Mouse (Mus musculus) embryonic stem cell, embryonic (primary cell): ENCODE data around the gene Lsm12.

Experiments used
- CTCF ChIA-PET, 4 experiments: fragments of 300-600 bp in 2 of 4; fragments of 350-600 bp in 2 of 4; sonication (Branson Sonifier 250); formaldehyde crosslinking; loops; one replicate each; lab custom pipeline; 2022; ENCODE audit warnings: inconsistent platforms in 2 of 4; lab: Charles Lee
- POLR2A ChIA-PET, 4 experiments: fragments of 300-600 bp in 2 of 4; fragments of 350-600 bp in 2 of 4; sonication (Branson Sonifier 250); formaldehyde crosslinking; loops; one replicate each; lab custom pipeline; 2022; ENCODE audit warnings: antibody characterized with exemption in 4 of 4, inconsistent platforms in 1 of 4; lab: Charles Lee

Gene Lsm12

DNA sequence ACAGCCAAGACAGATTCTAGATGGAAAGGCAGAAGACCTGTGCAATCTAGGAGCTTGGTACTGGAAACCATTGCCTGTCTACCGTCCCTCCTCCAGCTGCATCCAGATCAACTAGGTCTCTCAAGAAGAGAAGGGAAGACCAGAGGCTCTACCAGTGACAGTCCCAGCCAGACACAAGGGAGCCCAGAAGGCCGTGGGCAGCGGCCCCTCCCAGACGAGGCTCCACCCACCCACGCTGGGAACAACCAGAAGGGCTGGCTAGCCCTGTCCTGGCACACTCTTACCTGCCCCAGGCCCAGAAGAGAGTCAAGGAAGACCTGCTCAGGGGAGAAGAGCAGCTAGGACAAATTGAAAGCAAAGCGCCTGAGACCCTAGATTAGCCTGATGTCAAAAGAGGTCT, 35.4 kb upstream of the Lsm12 start:
- ChIA-PET POLR2A (interaction anchor here in 3 of 4 experiments (0.5 to 5.4 kb wide), 6 partner anchors 8 to 188 kb away, joined by 3 to 22 read pairs (median 4); partner anchors contain the start of gene Hdac5 (in 2 of the 3)), CTCF (interaction anchor here in 1 of 4 experiments (0.6 to 3.5 kb wide), 3 partner anchors 10 to 223 kb away, joined by 4 to 8 read pairs (median 4); partner anchors contain the start of gene Hdac5)

DNA sequence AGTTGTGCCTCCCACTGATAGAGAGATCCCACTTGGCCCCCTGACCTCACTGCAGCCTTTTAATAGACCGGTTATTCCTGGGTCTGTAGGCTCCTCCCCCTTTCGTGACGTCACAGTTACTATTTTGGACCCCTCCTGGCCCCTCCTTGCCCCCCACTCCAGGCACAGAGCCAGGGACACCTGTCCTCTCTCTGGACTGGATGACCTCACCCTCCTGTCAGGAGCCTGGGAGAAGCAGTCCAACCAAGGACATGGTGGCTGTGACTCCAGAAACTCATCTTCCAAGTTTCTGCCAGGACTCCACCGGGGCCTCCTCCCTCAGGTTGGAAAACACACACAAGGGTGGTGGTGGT, 34.9 kb upstream of the Lsm12 start:
- CTCF ChIA-PET: interaction anchor here in 2 of 4 experiments (0.6 to 3.5 kb wide), 3 partner anchors 10 to 27 kb away, joined by 3 to 8 read pairs (median 4); partner anchors contain the start of gene Hdac5 (in 1 of the 2)

DNA sequence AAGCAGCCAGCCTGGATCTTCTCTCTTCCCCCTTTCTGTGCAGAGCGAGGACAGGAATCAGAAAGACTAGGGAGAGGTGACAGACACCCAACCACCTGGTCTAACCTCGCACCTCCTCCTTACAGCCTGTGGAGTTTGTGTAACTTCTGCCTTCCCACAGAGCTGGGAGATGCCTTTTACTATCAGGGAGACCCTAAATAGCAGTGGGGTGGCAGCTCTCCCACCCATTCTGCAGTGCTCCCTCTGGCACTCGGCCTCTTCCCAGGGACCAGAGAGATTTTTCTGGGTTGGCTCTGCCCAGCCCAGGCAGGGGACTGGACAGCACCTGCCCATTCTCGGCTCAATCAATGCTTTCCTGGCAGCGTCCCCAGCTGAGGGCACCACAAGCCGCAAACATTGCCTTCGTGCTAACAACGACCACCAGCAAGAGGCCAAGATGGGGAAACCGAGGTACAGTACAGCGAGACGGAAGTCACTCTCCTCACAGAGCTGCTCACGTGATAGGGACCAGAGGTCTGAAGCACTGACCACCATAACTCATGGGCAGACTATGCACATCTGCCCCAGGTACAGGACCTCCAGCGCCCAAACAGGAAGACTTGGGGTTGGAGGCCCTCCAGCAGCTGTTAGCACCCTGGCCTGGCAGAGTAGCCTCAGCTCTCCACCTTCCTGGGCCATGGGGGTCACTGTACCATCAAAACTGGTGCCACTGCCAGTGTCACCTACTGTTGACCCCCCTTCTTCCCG, 34.3 kb upstream of the Lsm12 start:
- ChIA-PET POLR2A (interaction anchor here in 3 of 4 experiments (0.6 to 5.4 kb wide), 13 partner anchors 9 to 1460 kb away, joined by 3 to 42 read pairs (median 3); partner anchors contain the start of genes Hdac5 (in 2 of the 3), BC030867 (in 1 of the 3), G6pc3 (in 1 of the 3) and Kcnh4 (in 1 of the 3)), CTCF (interaction anchor here in 3 of 4 experiments (0.6 to 3.5 kb wide), 12 partner anchors 10 to 305 kb away, joined by 3 to 8 read pairs (median 4); partner anchors contain the start of genes Fam171a2 (in 1 of the 3) and Hdac5 (in 1 of the 3))

More for the DNA sequence above, 34.9 kb upstream of the Lsm12 start:
- POLR2A ChIA-PET: interaction anchor here in 2 of 4 experiments (0.7 to 5.4 kb wide), 8 partner anchors 8 to 188 kb away, joined by 3 to 42 read pairs (median 4); partner anchors contain the start of genes Hdac5 (in 2 of the 2) and BC030867 (in 1 of the 2)

DNA sequence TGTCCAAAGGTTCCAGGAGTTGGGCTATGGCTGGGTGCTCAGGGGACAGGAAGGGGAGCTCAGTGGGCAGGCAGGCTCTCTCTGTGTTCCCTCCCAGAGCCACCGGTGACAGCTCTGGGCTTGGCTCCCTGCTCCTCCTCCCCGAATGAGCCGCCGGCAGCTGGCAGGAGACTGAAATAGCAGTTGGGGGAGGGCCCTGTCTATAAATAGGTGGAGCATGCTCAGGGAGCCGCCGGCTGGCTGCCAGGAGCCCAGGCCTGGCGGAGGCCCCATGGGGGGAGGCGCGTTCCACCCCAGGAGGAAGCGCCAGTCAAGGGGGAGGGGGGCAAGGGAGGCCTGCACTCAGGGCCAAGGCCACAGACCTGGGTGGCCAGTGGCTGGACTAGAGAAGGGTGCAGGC, 33.7 kb upstream of the Lsm12 start:
- ChIA-PET CTCF (interaction anchor here in 2 of 4 experiments (0.6 to 3.5 kb wide), 10 partner anchors 9 to 304 kb away, joined by 3 to 8 read pairs (median 4); partner anchors contain the start of genes Fam171a2 (in 1 of the 2) and Hdac5 (in 1 of the 2)), POLR2A (interaction anchor here (0.5 to 5.4 kb wide), 20 partner anchors 9 to 1459 kb away, joined by 3 to 42 read pairs (median 3); partner anchors contain the start of genes Hdac5 (in 2 of the 4), G6pc3 (in 1 of the 4), Grn (in 1 of the 4) and Kcnh4 (in 1 of the 4))

DNA sequence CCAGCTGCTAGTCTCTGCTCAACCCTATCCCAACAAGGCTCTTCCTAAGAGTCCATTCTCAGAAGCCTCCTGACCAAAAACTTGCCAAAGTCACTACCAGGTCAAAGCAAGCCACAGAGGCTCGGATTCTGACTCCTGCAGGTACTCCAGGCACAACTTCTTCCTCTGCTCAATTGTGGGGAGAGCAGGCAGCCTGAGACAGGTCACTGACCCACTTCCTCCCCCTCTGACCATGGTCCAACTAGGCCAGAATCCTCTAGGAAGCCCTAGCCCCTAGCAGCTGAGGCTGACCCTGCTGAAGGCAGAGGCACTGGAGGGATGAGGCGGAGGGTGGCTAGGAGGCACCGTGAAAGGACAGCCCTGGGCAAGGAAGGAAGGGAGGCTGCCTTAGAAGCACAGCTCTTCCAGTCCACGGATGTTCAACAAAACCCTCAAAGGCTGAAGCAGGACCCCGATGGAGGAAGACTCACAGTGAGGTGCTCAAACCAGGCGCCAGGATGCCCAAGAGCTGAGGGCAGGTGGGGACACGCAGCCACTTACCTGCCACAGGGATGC, 32.9 kb upstream of the Lsm12 start:
- CTCF ChIA-PET: interaction anchor here in 2 of 4 experiments (1.4 to 3.5 kb wide), 2 partner anchors 8 to 12 kb away, joined by 4 to 8 read pairs; no protein-coding TSS in a partner anchor
- POLR2A ChIA-PET: interaction anchor here in 3 of 4 experiments (0.6 to 5.4 kb wide), 11 partner anchors 10 to 156 kb away, joined by 3 to 42 read pairs (median 4); partner anchors contain the start of gene Hdac5 (in 2 of the 3)

DNA sequence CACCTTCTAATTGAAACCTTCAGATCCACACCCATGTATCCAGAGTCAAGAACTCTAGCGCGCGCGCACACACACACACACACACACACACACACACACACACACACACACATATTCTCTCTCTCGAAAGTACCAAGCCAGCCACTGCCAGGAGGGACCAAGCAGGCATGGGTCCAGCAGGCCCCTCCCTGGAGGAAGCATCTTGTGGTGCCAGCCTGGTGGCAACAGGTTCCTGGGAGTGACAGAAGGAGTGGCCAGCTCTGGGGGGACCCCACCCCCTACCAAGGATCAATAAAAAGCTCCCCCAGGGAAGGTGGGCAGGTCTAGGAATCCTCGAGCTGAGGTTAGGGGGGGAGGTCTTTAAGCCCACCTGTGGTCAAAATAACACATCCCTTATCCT, 32.3 kb upstream of the Lsm12 start:
- CTCF ChIA-PET: interaction anchor here in 3 of 4 experiments (0.6 to 3.5 kb wide), 5 partner anchors 11 to 284 kb away, joined by 3 to 8 read pairs (median 4); no protein-coding TSS in a partner anchor
- POLR2A ChIA-PET: interaction anchor here in 3 of 4 experiments (0.7 to 5.4 kb wide), 11 partner anchors 10 to 275 kb away, joined by 3 to 42 read pairs (median 5); partner anchors contain the start of genes Hdac5 (in 2 of the 3) and BC030867 (in 1 of the 3)

DNA sequence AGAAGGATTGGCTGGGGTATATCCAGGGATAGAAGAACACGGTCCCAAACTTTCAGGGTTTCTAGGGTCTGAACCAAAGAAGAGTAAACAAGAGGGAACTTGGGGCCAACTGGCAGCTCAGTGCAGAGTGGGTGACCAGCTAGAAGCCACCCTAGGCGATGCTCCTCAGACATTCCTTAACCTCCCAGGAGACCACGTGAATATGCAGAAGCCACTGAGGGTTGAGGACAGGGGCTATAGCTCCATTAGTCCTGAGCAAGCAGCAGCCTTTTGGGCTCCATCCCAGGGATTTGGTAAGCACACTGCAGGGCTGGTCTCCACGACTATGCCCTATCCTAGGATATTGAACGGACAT, 31.8 kb upstream of the Lsm12 start:
- ChIA-PET POLR2A (interaction anchor here (0.6 to 5.4 kb wide), 14 partner anchors 10 to 275 kb away, joined by 3 to 42 read pairs (median 4); partner anchors contain the start of genes Hdac5 (in 2 of the 4) and BC030867 (in 1 of the 4)), CTCF (interaction anchor here in 3 of 4 experiments (0.6 to 3.5 kb wide), 7 partner anchors 11 to 284 kb away, joined by 3 to 8 read pairs (median 4); partner anchors contain the start of genes Asb16 (in 1 of the 3) and BC030867 (in 1 of the 3))

DNA sequence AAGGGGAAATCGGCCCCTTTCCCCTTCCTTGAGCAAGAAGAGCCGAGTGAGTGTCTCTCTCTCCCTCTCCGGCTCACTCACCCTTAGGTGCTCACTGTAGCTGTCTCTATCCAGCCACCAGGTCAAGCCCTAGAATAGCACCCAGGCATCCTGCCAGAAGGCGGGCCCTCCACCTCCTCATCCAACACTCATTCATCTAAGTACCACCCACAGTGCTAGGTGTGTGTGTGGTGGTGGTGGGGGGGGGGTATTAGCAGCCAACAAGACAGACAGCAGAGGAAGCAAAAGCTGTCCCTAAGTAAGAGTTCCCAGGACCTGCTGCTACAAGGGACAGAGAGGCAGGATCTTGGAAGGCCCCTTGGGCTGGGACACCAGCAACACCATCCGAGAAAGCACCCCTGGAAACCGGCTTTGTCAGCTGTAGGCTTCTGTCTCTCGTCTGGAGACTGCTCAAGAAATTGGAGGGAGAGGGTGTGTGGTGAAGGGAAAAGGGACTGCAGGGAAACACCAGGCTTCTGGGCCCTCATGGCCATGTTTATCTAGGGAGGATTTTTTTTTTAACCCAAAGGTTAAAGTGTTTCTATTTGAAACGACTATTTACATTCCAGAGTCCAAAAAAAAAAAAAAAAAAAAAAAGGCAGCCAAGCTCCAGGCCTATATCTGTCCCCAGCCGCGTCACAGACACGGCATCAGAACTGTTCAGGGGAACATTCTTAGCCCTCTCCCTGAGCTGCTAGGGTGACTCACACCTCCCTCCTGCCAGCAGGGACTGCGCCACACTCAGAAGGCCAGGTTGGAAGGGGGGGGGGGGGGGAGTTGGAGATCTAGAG, 31.2 kb upstream of the Lsm12 start:
- ChIA-PET CTCF (interaction anchor here in 3 of 4 experiments (0.6 to 1.7 kb wide), 6 partner anchors 10 to 52 kb away, joined by 3 to 5 read pairs (median 4); partner anchors contain the start of genes BC030867 (in 2 of the 3) and Asb16 (in 1 of the 3)), POLR2A (interaction anchor here (0.6 to 5.4 kb wide), 16 partner anchors 9 to 1897 kb away, joined by 3 to 42 read pairs (median 4); partner anchors contain the start of genes Hdac5 (in 2 of the 4), BC030867 (in 1 of the 4) and Eif1 (in 1 of the 4))

DNA sequence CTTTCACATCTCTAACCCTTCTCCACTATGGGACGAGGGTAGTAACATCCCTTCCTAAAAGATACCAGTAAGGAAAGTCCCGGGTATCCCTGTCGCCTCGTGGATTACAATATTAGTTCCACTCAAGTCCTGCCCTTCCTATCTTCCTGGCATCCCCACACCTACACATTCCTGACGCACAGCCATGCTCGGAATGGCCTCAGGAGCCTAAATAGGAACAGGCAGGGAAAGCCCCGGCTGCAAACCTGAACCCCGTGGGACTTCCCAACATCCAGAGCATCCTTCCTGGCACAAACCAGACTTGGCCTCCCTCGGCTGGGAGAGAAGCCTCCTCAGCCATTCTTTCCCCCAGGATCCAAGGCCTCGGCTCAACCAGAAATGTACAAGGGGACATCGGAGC, 30.4 kb upstream of the Lsm12 start:
- CTCF ChIA-PET: interaction anchor here in 2 of 4 experiments (0.6 to 1.7 kb wide), 2 partner anchors 9 to 33 kb away, joined by 4 to 5 read pairs; partner anchors contain the start of gene BC030867 (in 1 of the 2)
- POLR2A ChIA-PET: interaction anchor here in 3 of 4 experiments (1.0 to 5.3 kb wide), 6 partner anchors 8 to 112 kb away, joined by 3 to 42 read pairs (median 6); partner anchors contain the start of genes BC030867 (in 1 of the 3) and Hdac5 (in 1 of the 3)

DNA sequence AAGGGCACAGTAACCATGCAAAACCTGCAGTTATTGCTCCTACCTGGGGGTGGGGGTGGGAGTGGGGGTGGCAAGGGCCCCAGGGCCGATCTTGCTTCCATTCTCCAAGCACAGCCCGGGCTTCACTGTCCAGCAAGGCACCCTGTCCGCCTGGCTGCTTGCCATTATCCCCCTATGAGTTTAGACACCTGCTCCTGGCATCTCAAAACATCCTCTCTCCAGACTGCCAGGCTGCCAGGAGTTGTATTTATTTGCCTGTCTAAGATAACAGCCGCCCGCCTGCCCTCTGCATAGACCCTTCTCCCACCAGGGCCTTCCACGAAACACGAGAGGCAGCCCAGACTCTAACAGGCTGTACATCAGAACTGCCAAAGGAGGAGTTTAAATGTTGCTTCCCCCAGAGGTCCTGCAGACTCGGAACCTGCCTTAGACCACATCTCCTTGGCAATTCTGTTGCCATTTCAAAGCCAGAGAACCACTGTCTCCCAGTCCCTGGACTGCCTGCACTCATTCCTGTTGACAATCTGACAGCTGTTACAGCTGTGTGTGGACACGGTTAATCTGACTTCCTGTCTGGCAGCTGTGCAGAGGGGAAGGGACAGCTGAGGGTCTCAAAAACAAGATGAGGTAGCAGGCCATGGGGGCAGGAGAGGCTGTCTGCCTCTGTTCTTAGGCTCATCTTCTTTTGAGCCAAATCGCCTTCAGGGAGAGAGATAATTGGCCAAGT, 29.5 kb upstream of the Lsm12 start:
- CTCF ChIA-PET: interaction anchor here in 2 of 4 experiments (1.1 to 3.5 kb wide), 4 partner anchors 8 to 42 kb away, joined by 3 to 13 read pairs (median 4); no protein-coding TSS in a partner anchor

DNA sequence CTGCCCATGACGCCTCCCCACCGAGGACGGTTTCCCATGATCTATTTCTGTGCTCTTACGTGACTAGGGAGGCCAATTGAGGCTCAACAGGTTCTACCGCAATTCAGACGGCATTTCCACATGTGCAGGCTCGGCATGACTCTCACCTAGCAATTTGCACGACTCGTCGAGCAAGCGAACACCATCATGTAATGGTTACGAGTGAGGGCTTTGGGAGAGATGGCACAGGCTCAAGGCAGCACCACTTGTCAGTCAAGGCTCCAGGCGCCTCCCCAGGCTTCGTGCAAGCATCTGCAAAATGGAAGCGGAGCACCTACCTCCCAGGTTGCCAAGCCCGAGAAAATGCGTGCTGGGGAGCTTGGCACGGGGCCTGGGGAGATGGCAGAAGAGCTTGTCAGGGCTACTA, 26.8 kb upstream of the Lsm12 start:
- POLR2A ChIA-PET: interaction anchor here in 2 of 4 experiments (1.0 to 2.1 kb wide), 3 partner anchors 9 to 11 kb away, joined by 4 to 5 read pairs (median 5); no protein-coding TSS in a partner anchor
- CTCF ChIA-PET: interaction anchor here in 2 of 4 experiments (0.5 to 3.5 kb wide), 3 partner anchors 11 to 102 kb away, joined by 3 to 13 read pairs (median 3); no protein-coding TSS in a partner anchor

More for the DNA sequence above, 29.5 kb upstream of the Lsm12 start:
- POLR2A ChIA-PET: interaction anchor here in 3 of 4 experiments (1.0 to 5.3 kb wide), 5 partner anchors 8 to 34 kb away, joined by 3 to 42 read pairs (median 4); partner anchors contain the start of genes BC030867 (in 1 of the 3), G6pc3 (in 1 of the 3) and Hdac5 (in 1 of the 3)

DNA sequence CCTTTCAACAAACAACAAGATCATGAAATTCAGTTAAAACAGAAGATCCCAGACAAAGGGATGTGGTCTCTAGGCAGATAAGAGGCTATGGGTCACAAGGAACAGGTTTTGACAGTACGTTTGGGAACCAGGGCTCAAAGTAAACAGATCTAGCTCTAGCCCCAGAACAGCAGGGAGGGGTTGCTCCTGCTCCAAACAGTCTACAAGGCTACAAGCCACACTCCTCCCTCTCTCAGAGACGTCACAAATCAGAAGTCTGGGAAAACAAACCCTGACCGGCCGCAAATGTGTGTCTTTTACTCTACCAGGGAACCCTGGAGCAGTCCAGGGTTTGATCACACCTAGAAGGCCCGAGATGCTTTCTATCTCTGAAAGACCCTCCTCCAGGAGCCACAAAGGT, 25.9 kb upstream of the Lsm12 start:
- ChIA-PET CTCF (interaction anchor here in 2 of 4 experiments (0.9 to 1.5 kb wide), 3 partner anchors 13 to 55 kb away, joined by 3 read pairs; partner anchors contain the start of gene Tmem101 (in 1 of the 2)), POLR2A (interaction anchor here in 2 of 4 experiments (1.0 to 2.1 kb wide), 4 partner anchors 8 to 32 kb away, joined by 3 to 5 read pairs (median 4); no protein-coding TSS in a partner anchor)

DNA sequence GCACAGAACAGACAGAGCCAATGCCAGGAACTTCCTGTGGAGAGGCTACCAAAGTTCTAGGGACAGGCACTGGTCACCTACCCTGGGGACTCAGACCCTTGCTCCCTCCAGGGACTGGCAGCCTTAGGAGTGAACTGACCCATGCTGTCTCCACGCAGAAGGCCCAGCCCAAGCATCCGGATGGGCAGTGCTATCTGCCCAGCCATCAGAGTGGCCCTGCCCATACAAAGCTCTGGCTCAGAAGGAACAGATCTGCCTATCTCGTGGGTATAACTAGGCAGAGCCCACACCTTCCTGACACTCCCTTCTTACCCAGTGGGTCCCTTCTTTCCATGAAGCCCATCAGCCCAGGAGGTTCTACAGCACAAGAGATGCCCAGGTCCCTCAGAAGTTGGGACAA, 25.1 kb upstream of the Lsm12 start:
- ChIA-PET CTCF (interaction anchor here (0.6 to 1.6 kb wide), 11 partner anchors 12 to 519 kb away, joined by 3 to 14 read pairs (median 3); partner anchors contain the start of gene Tmem101 (in 1 of the 4)), POLR2A (interaction anchor here in 3 of 4 experiments (0.5 to 2.1 kb wide), 5 partner anchors 11 to 488 kb away, joined by 3 to 5 read pairs (median 4); partner anchors contain the start of gene Ccdc43 (in 1 of the 3))

DNA sequence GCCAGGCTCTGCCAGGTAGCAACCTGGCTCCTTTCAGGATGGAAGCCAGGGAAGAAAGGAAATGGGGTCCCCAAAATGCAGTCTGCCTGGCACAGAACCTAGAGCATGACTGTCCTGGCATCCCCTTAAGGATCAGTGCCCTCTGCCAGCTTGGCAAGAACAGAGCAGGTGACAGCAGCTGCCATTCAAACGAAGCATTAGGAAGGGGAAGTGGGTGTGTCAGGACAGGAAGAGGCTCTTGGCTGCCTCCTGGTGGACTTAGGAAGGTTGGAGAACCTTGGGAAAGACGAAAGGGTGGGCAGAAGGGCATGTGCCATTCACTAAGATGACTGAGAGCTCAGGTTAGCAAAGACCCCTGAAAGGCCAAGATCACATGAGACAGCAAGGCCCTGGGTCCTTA, 24.6 kb upstream of the Lsm12 start:
- CTCF ChIA-PET: interaction anchor here (0.6 to 1.6 kb wide), 11 partner anchors 9 to 519 kb away, joined by 3 to 4 read pairs (median 3); no protein-coding TSS in a partner anchor

DNA sequence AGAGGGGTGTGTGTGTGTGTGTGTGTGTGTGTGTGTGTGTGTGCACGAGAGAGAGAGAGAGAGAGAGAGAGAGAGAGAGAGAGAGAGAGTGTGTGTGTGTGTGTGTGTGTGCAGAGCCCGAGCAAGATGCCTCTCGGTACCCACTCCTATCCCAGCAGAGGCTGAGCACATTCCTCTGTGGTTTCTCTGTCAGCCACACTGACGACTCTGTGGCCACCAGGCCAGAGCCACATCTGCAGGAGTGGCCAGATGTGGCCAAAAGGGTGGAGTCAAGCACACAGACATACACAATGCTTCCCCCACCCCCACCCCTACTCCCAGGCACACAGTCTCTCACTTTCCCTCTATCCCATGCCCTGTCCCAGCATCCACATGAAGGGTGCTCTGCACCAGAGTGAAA, 23.8 kb upstream of the Lsm12 start:
- ChIA-PET CTCF (interaction anchor here in 2 of 4 experiments (0.7 to 1.6 kb wide), 2 partner anchors 13 to 40 kb away, joined by 4 to 10 read pairs; partner anchors contain the start of gene BC030867 (in 1 of the 2)), POLR2A (interaction anchor here in 1 of 4 experiments (0.6 kb wide), 1 partner anchor 132 kb away, joined by 4 read pairs; no protein-coding TSS in a partner anchor)

More for the DNA sequence above, 24.6 kb upstream of the Lsm12 start:
- POLR2A ChIA-PET: interaction anchor here in 3 of 4 experiments (0.5 to 2.1 kb wide), 5 partner anchors 11 to 488 kb away, joined by 3 to 5 read pairs (median 3); partner anchors contain the start of genes Ccdc43 (in 1 of the 3) and G6pc3 (in 1 of the 3)
